Mouse (Mus musculus): Measurements from ENCODE around the gene Mospd3. TPM values are rescaled to one million over a fixed set of nuclear protein-coding genes. Genes with fewer than 3 reads are reported as not detected.

The Mospd3 gene
- polyA plus RNA-seq, 1 experiment: 30.3 TPM

GRCm38 (mm10) chr5:137598100-137598826, 2.6 kb downstream of the Mospd3 start:
- no peak overlapping the region for H3K4me3 ChIP-seq
- no peak overlapping the region for H3K4me2 ChIP-seq (ENCODE audit: low read depth)
- H3K79me2 ChIP-seq (ENCODE audit: control insufficient read depth, insufficient read depth): peaks cover 13% of the 10 kb centered on the region
- TF ChIP-seq POLR2AphosphoS2 (IDR thresholded peaks at IDR 0.05; ENCODE audit: insufficient read length, low read depth) (no peak), TCF3 (IDR thresholded peaks at IDR 0.05; ENCODE audit: insufficient read length, low read depth) (no peak), MAX (IDR thresholded peaks at IDR 0.05; ENCODE audit: low read depth) (no peak), POLR2A (IDR thresholded peaks at IDR 0.05; ENCODE audit: insufficient read length, low read depth) (no peak), MYOD1 (IDR thresholded peaks at IDR 0.05; ENCODE audit: control insufficient read depth in 1 of 3, insufficient read length in 2 of 3, low read depth in 2 of 3) (no peak), REST (IDR thresholded peaks at IDR 0.05; ENCODE audit: insufficient read depth, insufficient read length) (no peak), MYOG (IDR thresholded peaks at IDR 0.05; ENCODE audit: control insufficient read depth in 1 of 3, insufficient read depth in 1 of 3, insufficient read length in 2 of 3, low read depth in 2 of 3) (no peak), CEBPB (IDR thresholded peaks at IDR 0.05; ENCODE audit: insufficient read depth, poor library complexity, severe bottlenecking) (no peak), SRF (IDR thresholded peaks at IDR 0.05; ENCODE audit: control insufficient read depth, insufficient read length, low read depth) (no peak), E2F4 (IDR thresholded peaks at IDR 0.05; ENCODE audit: insufficient read depth) (no peak), TCF12 (IDR thresholded peaks at IDR 0.05; ENCODE audit: insufficient read depth, poor library complexity, severe bottlenecking) (no peak), USF1 (IDR thresholded peaks at IDR 0.05; ENCODE audit: low read depth) (no peak)
- H3K36me3 ChIP-seq (ENCODE audit: control insufficient read depth, insufficient read depth): no peaks in the 10 kb centered on the region
- no peak overlapping the region for H3ac ChIP-seq (ENCODE audit: control insufficient read depth, insufficient read length)
- no peaks in the 10 kb centered on the region for H3K27me3 ChIP-seq (ENCODE audit: control insufficient read depth, insufficient read depth, insufficient read length)

DNA sequence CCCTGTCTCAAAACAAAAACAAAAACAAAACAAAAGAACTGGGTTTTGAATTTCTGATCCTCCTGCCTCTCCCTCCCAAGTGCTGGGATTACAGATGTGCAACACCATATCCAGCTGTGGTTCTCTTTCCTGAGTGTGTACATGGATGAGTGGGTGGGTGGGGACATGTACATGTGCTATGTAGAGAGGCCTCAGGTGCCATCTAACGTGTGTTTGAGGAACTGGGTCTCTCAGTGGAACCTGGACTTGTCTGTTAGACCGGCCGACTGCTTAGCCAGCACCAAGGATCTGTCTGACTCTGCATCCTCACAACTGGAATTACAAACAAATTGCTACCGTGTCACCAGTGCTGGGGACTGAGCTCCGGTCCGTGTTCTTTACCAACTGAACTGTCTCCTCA, 3.2 kb downstream of the Mospd3 start:
- Histone ChIP-seq H3K79me2 (ENCODE audit: control insufficient read depth, insufficient read depth) (peaks cover 7% of the 10 kb centered on the region), H3K36me3 (ENCODE audit: control insufficient read depth, insufficient read depth) (no peaks in the 10 kb centered on the region), H3K4me2 (ENCODE audit: low read depth) (no peak overlapping the region), H3ac (ENCODE audit: control insufficient read depth, insufficient read length) (no peak overlapping the region), H3K4me3 (no peak overlapping the region), H3K27me3 (ENCODE audit: control insufficient read depth, insufficient read depth, insufficient read length) (no peaks in the 10 kb centered on the region)
- no peak for TF ChIP-seq USF1 (IDR thresholded peaks at IDR 0.05; ENCODE audit: low read depth)
- TF ChIP-seq POLR2A (IDR thresholded peaks at IDR 0.05; ENCODE audit: insufficient read length, low read depth): no peak
- TF ChIP-seq MYOD1 (IDR thresholded peaks at IDR 0.05; ENCODE audit: control insufficient read depth in 1 of 3, insufficient read length in 2 of 3, low read depth in 2 of 3): no peak
- TF ChIP-seq MYOG (IDR thresholded peaks at IDR 0.05; ENCODE audit: control insufficient read depth in 1 of 3, insufficient read depth in 1 of 3, insufficient read length in 2 of 3, low read depth in 2 of 3): no peak
- no peak for TF ChIP-seq SRF (IDR thresholded peaks at IDR 0.05; ENCODE audit: control insufficient read depth, insufficient read length, low read depth)
- no peak for TF ChIP-seq TCF3 (IDR thresholded peaks at IDR 0.05; ENCODE audit: insufficient read length, low read depth)
- TF ChIP-seq E2F4 (IDR thresholded peaks at IDR 0.05; ENCODE audit: insufficient read depth): no peak
- TF ChIP-seq POLR2AphosphoS2 (IDR thresholded peaks at IDR 0.05; ENCODE audit: insufficient read length, low read depth): no peak
- TF ChIP-seq CEBPB (IDR thresholded peaks at IDR 0.05; ENCODE audit: insufficient read depth, poor library complexity, severe bottlenecking): no peak
- no peak for TF ChIP-seq MAX (IDR thresholded peaks at IDR 0.05; ENCODE audit: low read depth)
- TF ChIP-seq REST (IDR thresholded peaks at IDR 0.05; ENCODE audit: insufficient read depth, insufficient read length): no peak
- no peak for TF ChIP-seq TCF12 (IDR thresholded peaks at IDR 0.05; ENCODE audit: insufficient read depth, poor library complexity, severe bottlenecking)

DNA sequence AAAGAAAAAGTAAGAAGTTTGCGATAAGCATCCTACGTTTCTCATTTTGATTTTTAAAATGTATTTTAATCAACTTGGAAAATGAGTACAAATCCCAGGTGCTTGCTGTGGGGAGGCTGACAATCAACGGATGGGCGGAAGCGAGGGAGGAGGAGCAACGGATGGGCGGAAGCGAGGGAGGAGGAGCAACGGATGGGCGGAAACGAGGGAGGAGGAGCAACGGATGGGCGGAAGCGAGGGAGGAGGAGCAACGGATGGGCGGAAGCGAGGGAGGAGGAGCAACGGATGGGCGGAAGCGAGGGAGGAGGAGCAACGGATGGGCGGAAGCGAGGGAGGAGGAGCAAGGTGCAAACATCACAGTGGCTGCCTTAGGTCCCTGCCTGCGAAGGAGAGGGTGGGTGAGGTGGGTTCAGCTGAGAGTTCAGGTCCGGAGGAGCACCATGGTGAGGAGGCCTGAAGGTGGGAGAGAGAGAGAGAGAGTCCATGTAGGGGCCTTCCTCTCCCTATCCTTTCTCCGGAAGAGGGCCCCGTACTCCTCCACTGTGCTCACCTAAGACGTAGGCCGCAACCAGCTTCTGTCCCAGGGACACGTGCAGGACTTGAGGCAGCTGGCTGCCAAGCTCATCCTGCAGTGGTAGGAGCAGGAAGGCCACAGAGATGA, 4.1 kb downstream of the Mospd3 start:
- no peaks in the 10 kb centered on the region for H3K36me3 ChIP-seq (ENCODE audit: control insufficient read depth, insufficient read depth)
- no peak overlapping the region for H3K4me2 ChIP-seq (ENCODE audit: low read depth)
- H3K27me3 ChIP-seq (ENCODE audit: control insufficient read depth, insufficient read depth, insufficient read length): no peaks in the 10 kb centered on the region
- TF ChIP-seq MYOD1 (IDR thresholded peaks at IDR 0.05; ENCODE audit: control insufficient read depth in 1 of 3, insufficient read length in 2 of 3, low read depth in 2 of 3) (no peak), REST (IDR thresholded peaks at IDR 0.05; ENCODE audit: insufficient read depth, insufficient read length) (no peak), SRF (IDR thresholded peaks at IDR 0.05; ENCODE audit: control insufficient read depth, insufficient read length, low read depth) (no peak), MAX (IDR thresholded peaks at IDR 0.05; ENCODE audit: low read depth) (no peak), MYOG (IDR thresholded peaks at IDR 0.05; ENCODE audit: control insufficient read depth in 1 of 3, insufficient read depth in 1 of 3, insufficient read length in 2 of 3, low read depth in 2 of 3) (no peak), TCF12 (IDR thresholded peaks at IDR 0.05; ENCODE audit: insufficient read depth, poor library complexity, severe bottlenecking) (no peak), POLR2AphosphoS2 (IDR thresholded peaks at IDR 0.05; ENCODE audit: insufficient read length, low read depth) (no peak), E2F4 (IDR thresholded peaks at IDR 0.05; ENCODE audit: insufficient read depth) (no peak), CEBPB (IDR thresholded peaks at IDR 0.05; ENCODE audit: insufficient read depth, poor library complexity, severe bottlenecking) (no peak), POLR2A (IDR thresholded peaks at IDR 0.05; ENCODE audit: insufficient read length, low read depth) (no peak), USF1 (IDR thresholded peaks at IDR 0.05; ENCODE audit: low read depth) (no peak), TCF3 (IDR thresholded peaks at IDR 0.05; ENCODE audit: insufficient read length, low read depth) (no peak)
- no peak overlapping the region for H3ac ChIP-seq (ENCODE audit: control insufficient read depth, insufficient read length)
- no peaks in the 10 kb centered on the region for H3K79me2 ChIP-seq (ENCODE audit: control insufficient read depth, insufficient read depth)
- H3K4me3 ChIP-seq: no peak overlapping the region

- Histone ChIP-seq H3K36me3 (ENCODE audit: control insufficient read depth, insufficient read depth) (no peaks in the 10 kb centered on the region), H3K27me3 (ENCODE audit: control insufficient read depth, insufficient read depth, insufficient read length) (no peaks in the 10 kb centered on the region), H3K79me2 (ENCODE audit: control insufficient read depth, insufficient read depth) (no peaks in the 10 kb centered on the region), H3K4me3 (no peak overlapping the region), H3ac (ENCODE audit: control insufficient read depth, insufficient read length) (no peak overlapping the region), H3K4me2 (ENCODE audit: low read depth) (no peak overlapping the region)
- TF ChIP-seq SRF (IDR thresholded peaks at IDR 0.05; ENCODE audit: control insufficient read depth, insufficient read length, low read depth) (no peak), USF1 (IDR thresholded peaks at IDR 0.05; ENCODE audit: low read depth) (no peak), MAX (IDR thresholded peaks at IDR 0.05; ENCODE audit: low read depth) (no peak), REST (IDR thresholded peaks at IDR 0.05; ENCODE audit: insufficient read depth, insufficient read length) (no peak), TCF3 (IDR thresholded peaks at IDR 0.05; ENCODE audit: insufficient read length, low read depth) (no peak), TCF12 (IDR thresholded peaks at IDR 0.05; ENCODE audit: insufficient read depth, poor library complexity, severe bottlenecking) (no peak), E2F4 (IDR thresholded peaks at IDR 0.05; ENCODE audit: insufficient read depth) (no peak), POLR2AphosphoS2 (IDR thresholded peaks at IDR 0.05; ENCODE audit: insufficient read length, low read depth) (no peak), MYOD1 (IDR thresholded peaks at IDR 0.05; ENCODE audit: control insufficient read depth in 1 of 3, insufficient read length in 2 of 3, low read depth in 2 of 3) (no peak), MYOG (IDR thresholded peaks at IDR 0.05; ENCODE audit: control insufficient read depth in 1 of 3, insufficient read depth in 1 of 3, insufficient read length in 2 of 3, low read depth in 2 of 3) (no peak), CEBPB (IDR thresholded peaks at IDR 0.05; ENCODE audit: insufficient read depth, poor library complexity, severe bottlenecking) (no peak), POLR2A (IDR thresholded peaks at IDR 0.05; ENCODE audit: insufficient read length, low read depth) (no peak)
Observed at GRCm38 (mm10) chr5:137595921-137596320, 4.9 kb downstream of the Mospd3 start.
